Mouse (Mus musculus) gastrocnemius, postnatal 14 days (tissue): ENCODE results near the gene Nrde2. TPM values are rescaled to one million over a fixed set of nuclear protein-coding genes. Genes with fewer than 3 reads are reported as not detected.
A peak's percentile ranks its signal among the peaks of the same experiment; 100 is the strongest.

Experiments
- DNase-seq: peaks from one replicate; pipeline ENCODE4 v3.0.0; 2021; ENCODE audit warnings: mixed read lengths
- intact Hi-C: fragments of 180-260 bp; cut with DNase I; formaldehyde crosslinking; loops from one replicate; pipeline ENCODE4 v1.15.1; 2025; ENCODE audit warnings: low total_unique reads
- long read RNA-seq, 2 experiments: library from polyadenylated mRNA; stranded (forward); transcript quantifications; one replicate each; pipeline ENCODE4 v2.0.0; 2021
- total RNA-seq, 2 experiments: library from RNA; stranded (reverse); gene quantifications; 2 replicates each; pipeline ENCODE4 v1.2.3; 2021

The Nrde2 gene
- 1 to 10 TPM; 7.7 to 9.7 TPM for total RNA-seq
- long read RNA-seq, experiment 1, transcript Nrde2-201 (14 exons, 3,718 nt), result major isoform, 6 of 9 reads
- long read RNA-seq, experiment 1, partial matches to known transcripts, result 0 of 9 reads
- long read RNA-seq, experiment 1, other reads (novel, unspliced or antisense), result 3 of 9 reads
- long read RNA-seq, experiment 2, transcript Nrde2-201 (14 exons, 3,718 nt), result major isoform, 5 of 8 reads
- long read RNA-seq, experiment 2, partial matches to known transcripts, result 0 of 8 reads
- long read RNA-seq, experiment 2, other reads (novel, unspliced or antisense), result 3 of 8 reads

- intact Hi-C loops, result no loop called here
- peak; percentile 89 for DNase-seq
These were observed at the start of gene Nrde2 for GRCm38 (mm10) chr12:100159261-100159975. TSS of gene Nrde2 (minus strand) at chr12:100159653.

DNA sequence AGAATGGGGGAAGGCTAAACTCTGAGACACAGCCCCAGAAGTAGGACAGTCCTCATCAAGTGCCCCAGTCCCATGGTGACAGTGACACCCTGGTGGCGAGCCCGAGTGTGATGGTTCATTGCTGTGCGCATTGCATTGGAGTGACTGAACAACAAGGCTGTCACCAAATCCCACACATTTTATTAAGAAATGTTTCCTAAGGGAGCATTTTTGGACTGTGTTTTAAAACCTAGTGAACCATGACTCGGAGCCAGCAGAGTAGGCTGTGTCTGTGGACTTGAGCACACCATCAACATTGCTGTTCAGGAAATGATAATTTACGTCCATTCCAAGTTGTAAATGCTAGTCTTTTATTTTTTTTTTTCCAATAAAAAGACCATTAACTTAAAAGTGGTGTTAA is 47.5 kb upstream of the Nrde2 start:
- intact Hi-C loops, result loop anchor here (10.0 kb wide), 1 partner anchor 278 kb away; no protein-coding TSS in a partner anchor
- no peak for DNase-seq

DNA sequence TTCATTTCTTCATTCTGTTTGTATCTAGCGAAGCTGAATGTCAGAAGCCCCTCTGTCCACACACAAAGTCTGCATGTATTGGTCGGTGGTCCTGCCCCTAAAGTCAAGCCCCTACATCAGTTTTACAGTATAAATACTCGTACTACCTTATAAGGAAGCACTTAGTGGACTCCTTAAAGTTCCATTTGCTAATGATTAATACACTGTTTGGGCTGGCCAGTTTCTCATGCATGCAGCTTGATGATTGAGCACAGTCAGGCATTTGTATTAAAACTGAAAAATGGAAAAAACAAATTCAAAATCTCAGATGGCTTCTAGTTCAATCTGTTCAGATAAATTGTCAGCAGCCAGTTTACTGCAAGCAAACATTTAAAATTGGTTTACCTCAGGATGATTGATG is 47.1 kb upstream of the Nrde2 start:
- no peak for DNase-seq

DNA sequence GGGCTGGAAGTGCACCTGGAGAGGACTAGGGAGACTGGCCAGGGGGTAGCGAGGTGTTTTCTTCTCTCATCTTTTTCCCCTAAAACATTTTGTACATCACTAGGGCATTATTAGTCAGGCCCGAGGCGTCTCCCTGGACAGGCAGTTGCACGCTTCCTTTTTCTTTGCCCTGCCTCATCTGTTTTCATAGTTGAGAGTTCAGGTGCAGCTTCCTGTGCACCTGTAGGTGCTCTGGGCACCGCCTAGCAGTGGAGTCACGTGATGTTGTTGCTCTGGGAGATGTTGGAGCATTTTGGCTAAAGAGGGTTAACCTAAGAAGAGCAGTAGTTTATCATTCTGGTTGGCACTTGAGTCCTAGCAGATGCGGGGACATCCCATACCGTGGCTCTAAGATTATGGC is 45.7 kb upstream of the Nrde2 start:
- intact Hi-C loops, result loop anchor here (10.0 kb wide), 1 partner anchor 280 kb away; no protein-coding TSS in a partner anchor
- DNase-seq, result no peak

More for the DNA sequence above, 47.1 kb upstream of the Nrde2 start:
- intact Hi-C loops, result loop anchor here (10.0 kb wide), 1 partner anchor 278 kb away; no protein-coding TSS in a partner anchor

DNA sequence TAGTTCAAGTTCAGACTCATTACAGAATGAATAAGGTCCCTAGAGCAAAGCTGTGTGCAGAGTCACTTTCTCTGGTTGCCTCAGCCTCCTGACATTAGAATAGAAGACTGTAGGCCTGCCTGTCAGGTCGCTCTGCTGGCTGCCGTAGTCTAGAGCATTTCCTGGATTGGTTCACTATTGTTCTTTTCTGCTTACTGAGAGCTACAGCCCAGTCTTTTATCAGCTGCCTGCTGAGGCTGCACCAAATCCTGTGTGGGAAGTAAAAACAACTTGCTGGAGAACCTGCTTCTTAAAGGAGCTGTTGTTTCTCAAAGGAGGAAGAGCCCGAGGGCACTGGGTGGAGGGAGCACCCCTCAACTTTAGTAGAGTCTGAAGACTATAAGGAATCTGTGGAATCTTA is 44.3 kb upstream of the Nrde2 start:
- intact Hi-C loops, result loop anchor here (5.0 to 10.0 kb wide), 2 partner anchors 134 to 281 kb away; no protein-coding TSS in a partner anchor
- DNase-seq, result no peak

DNA sequence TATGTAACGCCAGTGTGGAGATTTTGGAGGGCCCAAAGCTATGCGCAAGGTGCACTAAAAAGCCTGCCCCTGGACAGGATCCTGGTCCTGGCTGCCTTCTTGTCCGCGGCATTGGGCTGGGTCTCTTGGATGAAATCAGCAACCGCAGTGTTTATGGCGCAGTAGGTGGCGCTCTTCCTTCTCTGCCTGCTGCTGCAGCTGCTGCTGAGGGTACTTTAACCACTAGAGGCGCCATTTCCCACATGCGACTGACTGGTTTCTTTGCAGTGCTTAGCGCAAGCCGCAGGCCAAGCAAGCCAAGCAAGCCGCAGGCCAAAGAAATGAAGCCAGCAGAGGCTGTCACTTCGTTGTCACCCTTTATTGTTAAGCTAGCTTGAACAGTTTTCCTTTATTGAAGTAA is 42.4 kb upstream of the Nrde2 start:
- DNase-seq, result peak; percentile 91
- intact Hi-C loops, result loop anchor here (5.0 to 10.0 kb wide), 2 partner anchors 135 to 283 kb away; no protein-coding TSS in a partner anchor

GRCm38 (mm10) chr12:100201363-100201711 is 41.9 kb upstream of the Nrde2 start:
- no peak for DNase-seq
- intact Hi-C loops, result loop anchor here (5.0 to 10.0 kb wide), 2 partner anchors 136 to 283 kb away; no protein-coding TSS in a partner anchor

GRCm38 (mm10) chr12:100200645-100201362 is 41.4 kb upstream of the Nrde2 start:
- intact Hi-C loops, result loop anchor here (5.0 to 10.0 kb wide), 2 partner anchors 136 to 284 kb away; no protein-coding TSS in a partner anchor
- no peak for DNase-seq

DNA sequence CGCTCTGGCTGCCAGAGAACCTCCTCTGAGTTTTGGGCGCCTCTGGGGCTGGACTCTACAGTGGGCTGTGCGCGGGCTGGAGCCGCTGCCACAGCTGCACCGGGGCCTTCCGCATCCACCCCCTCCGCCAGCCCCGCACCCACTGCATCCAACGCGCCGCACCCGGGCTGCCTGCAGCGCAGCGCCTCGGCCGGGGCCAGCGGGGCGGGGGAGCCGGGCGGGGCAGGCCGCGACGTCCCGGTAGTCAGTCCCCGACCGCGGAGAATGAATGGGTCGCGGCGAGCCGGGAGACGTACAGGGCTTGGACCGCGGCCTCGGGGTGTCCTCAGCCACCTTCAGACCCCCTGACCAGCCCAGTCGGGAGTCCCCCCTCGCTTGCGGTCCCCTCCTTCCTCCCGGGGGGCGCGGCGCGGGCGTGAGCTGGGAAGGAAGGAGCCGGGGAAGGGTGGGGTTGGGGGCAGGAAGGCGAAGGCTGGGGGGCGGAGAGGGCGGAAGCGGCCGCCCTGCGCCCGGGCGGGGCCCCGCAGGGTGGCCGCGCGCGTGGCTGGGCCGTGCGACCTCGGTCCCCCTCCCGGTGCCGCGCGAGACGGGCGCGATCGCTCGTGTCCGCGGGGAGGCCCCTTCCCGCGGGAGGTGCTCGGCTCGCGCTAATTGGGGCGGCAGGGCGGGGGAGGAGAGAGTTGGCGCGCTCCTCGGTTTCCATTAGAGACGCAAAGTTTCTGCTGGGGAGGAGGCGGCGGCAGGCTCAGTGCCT is 40.6 kb upstream of the Nrde2 start:
- peak; percentile 73 for DNase-seq
- intact Hi-C loops, result loop anchor here (5.0 to 10.0 kb wide), 2 partner anchors 137 to 285 kb away; no protein-coding TSS in a partner anchor

GRCm38 (mm10) chr12:100198967-100199660 is 39.7 kb upstream of the Nrde2 start, which contains the start of gene Calm1:
TSS of gene Calm1 (plus strand) at chr12:100199435.
- peak; percentile 94 for DNase-seq
- intact Hi-C loops, result no loop called here

DNA sequence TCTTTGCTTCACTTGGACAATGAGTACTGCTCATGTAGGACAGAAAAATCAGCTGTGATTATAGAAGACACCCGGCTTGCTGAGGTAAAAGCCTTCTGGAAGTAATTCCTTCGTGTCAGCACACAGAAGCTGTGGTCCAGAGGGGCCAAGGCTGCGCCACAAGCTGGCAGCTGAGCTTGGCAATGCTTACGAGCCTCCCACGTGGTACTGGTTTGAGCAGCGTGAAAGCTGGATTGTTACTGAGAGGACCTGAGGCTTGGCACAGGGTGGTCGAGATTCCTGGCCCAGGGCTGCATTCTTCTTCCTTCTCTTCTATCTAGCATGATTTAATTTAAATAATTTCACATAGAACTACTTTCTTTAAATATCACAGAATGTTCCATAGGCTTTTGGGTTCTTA is 37.3 kb upstream of the Nrde2 start:
- DNase-seq, result peak; percentile 53
- intact Hi-C loops, result no loop called here

DNA sequence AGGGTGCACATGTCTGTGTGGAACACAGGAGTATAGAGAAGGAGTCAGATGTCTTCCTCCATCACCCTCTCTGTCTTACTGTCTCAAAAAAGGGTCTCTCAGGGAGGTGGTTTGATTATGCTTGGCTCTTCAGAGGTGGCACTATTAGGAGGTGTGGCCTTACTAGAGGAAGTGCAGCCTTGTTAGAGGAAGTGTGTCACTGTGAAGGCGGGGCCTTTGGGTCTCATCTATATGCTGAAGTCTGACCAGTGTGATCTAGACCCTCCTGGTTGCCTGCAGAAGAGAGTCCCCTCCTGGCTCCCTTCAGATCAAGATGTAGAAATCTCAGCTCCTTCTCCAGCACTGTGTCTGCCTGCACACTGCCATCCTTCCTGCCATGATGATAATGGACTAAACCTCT is 34.7 kb upstream of the Nrde2 start:
- intact Hi-C loops, result no loop called here
- no peak for DNase-seq

GRCm38 (mm10) chr12:100190802-100191201 is 31.3 kb upstream of the Nrde2 start:
- intact Hi-C loops, result no loop called here
- DNase-seq, result no peak

DNA sequence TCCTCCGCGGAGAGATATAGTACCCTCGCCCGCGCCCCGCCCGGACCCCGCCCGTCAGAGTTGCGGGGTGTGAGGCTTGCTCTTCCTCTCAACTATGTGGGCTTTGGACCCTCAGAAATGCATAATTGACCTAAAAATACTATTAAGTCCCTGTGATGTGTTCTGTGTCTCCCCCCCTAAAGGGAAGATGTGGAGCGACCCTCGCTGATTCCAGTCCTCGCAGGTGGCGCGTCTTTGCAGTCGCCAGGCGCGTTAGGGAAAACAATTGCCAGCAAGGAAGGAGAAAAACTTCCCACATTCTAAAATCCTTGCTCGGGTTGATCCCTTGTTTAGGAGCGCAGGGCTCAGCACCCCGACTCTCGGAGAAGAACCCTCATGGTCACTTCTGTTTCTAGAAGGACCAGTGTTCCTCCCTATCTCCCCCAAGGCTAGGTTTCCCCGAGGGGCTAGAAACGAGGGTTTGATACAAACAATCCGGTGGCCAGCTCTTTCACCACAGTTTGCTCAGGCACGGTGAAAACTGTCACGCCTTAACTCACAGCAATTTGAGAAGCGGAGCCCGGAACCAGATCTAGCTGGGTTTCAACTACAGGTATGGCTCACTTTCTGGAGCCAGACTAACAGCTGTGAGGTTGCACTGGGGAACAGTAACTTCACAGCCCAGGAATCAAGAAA is 28.4 kb upstream of the Nrde2 start:
- intact Hi-C loops, result no loop called here
- no peak for DNase-seq

DNA sequence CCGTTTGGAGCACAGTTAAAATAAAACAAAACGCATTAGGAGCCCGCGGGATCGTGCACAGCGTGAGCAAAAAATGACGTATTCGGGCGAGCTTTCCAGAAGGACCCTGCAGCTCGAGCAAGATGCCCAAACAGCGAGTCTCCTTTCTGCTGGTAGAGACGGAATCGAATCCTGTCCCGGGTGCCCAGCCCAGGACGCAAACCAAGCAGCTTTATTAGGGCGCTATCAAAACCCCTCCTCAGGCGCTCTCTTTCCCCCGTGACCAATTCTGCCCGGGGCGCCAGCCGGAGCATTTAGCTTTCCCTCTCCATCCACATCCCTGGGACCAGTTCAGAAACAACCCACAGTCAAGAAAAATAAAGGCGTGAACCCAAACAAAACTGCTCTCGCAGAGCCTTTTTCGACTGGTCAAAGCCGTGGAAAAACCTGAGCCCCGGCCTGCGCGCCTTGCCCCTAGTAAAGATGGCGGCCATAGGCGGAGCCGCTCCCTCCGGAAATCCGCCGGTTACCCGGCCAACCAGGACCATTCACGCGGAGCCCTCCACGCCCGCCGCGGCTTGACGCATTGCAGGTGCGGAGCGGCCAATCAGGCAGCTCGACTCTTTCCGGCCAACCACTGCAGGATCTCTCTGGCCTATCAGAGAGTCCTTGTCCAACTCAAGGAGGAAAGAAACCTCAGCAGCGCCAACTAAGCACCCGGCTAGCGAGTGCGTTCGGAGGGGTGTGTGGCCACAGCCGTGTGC is 27.7 kb upstream of the Nrde2 start:
- intact Hi-C loops, result no loop called here
- peak; percentile 99 for DNase-seq

GRCm38 (mm10) chr12:100186376-100186775 is 26.9 kb upstream of the Nrde2 start:
- no peak for DNase-seq
- intact Hi-C loops, result no loop called here

GRCm38 (mm10) chr12:100185897-100186296 is 26.4 kb upstream of the Nrde2 start:
- no peak for DNase-seq
- intact Hi-C loops, result no loop called here
